Mouse (Mus musculus) hindbrain, embryonic 14.5 days (tissue): ENCODE measurements around the gene Tpcn1. TPM values are rescaled to one million over a fixed set of nuclear protein-coding genes. Genes with fewer than 3 reads are reported as not detected.
A peak's percentile ranks its signal among the peaks of the same experiment; 100 is the strongest.

ENCODE experiments used
- ATAC-seq: fragments of 200-750 bp; cut with Nextera tagmentation; 2 replicates; pipeline ENCODE4 v1.8.0; 2017; ENCODE audit warnings: moderate number of reproducible peaks, mild to moderate bottlenecking, moderate TSS enrichment, moderate library complexity; ENCODE audit not compliant: low FRiP score
- DNase-seq: peaks from one replicate; pipeline ENCODE4 v3.0.0-alpha.2; 2015; ENCODE audit warnings: low spot score
- H3K27ac ChIP-seq: fragments of 300-500 bp; sonication (generic); 2 replicates; pipeline ENCODE4 v1.5.1; 2014; ENCODE audit warnings: mild to moderate bottlenecking, moderate library complexity
- H3K27me3 ChIP-seq: fragments of 300-500 bp; sonication (generic); 2 replicates; pipeline ENCODE4 v1.6.1; 2014; ENCODE audit warnings: mild to moderate bottlenecking, low read length, mixed read lengths; ENCODE audit not compliant: control insufficient read depth, insufficient read depth
- H3K36me3 ChIP-seq: fragments of 300-500 bp; sonication (generic); replicated peaks from 2 replicates; pipeline ENCODE4 v1.6.1; 2014; ENCODE audit not compliant: control insufficient read depth, insufficient read depth
- H3K4me1 ChIP-seq: fragments of 300-500 bp; sonication (generic); replicated peaks from 2 replicates; pipeline ENCODE4 v1.6.1; 2014; ENCODE audit warnings: antibody characterized with exemption, low read length, mixed read lengths; ENCODE audit not compliant: control insufficient read depth, insufficient read depth
- H3K4me2 ChIP-seq: fragments of 300-500 bp; sonication (generic); replicated peaks from 2 replicates; pipeline ENCODE4 v1.6.1; 2014; ENCODE audit warnings: mild to moderate bottlenecking, moderate library complexity
- H3K4me3 ChIP-seq: fragments of 300-500 bp; sonication (generic); replicated peaks from 2 replicates; pipeline ENCODE4 v1.5.1; 2014; ENCODE audit warnings: mild to moderate bottlenecking, low read length
- H3K9ac ChIP-seq: fragments of 300-500 bp; sonication (generic); 2 replicates; pipeline ENCODE4 v1.6.1; 2014
- H3K9me3 ChIP-seq: fragments of 300-500 bp; sonication (generic); 2 replicates; pipeline ENCODE4 v1.6.1; 2016; ENCODE audit warnings: low read length; ENCODE audit not compliant: control insufficient read depth
- WGBS: fragments of 180-500 bp; shearing (Covaris S2); extraction: QIAGEN DNeasy Blood & Tissue Kit; methylation state at CpG from one replicate; pipeline ENCODE4 v1.1.7; 2014; 5-methylcytosine and 5-hydroxymethylcytosine counted together
- polyA plus RNA-seq: library from polyadenylated mRNA; unstranded; fragments of >200 nt; fragmentation: Nextera tagmentation; extraction: Ambion mirVana; gene quantifications from 2 replicates; pipeline ENCODE4 v1.2.1, GENCODE M21; 2014

The Tpcn1 gene
- polyA plus RNA-seq, 1 experiment from 2014 or later, result 15.7 TPM

- Histone ChIP-seq H3K27me3 (no peaks in the 10 kb centered on the region), H3K27ac (no peak overlapping the region), H3K4me3 (no peak overlapping the region), H3K36me3 (peaks cover 38% of the 10 kb centered on the region), H3K9ac (no peak overlapping the region), H3K4me2 (no peak overlapping the region), H3K4me1 (peaks cover 21% of the 10 kb centered on the region), H3K9me3 (no peaks in the 10 kb centered on the region)
- DNase-seq, result no peak
- 76% methylated on average over 8 of the region's 8 CpGs for WGBS
- no peak for ATAC-seq
Observed at GRCm38 (mm10) chr5:120558041-120558440, 30.4 kb downstream of the Tpcn1 start.

- Histone ChIP-seq H3K27me3 (no peaks in the 10 kb centered on the region), H3K9ac (no peak overlapping the region), H3K4me1 (peaks cover 12% of the 10 kb centered on the region), H3K4me3 (no peak overlapping the region), H3K27ac (no peak overlapping the region), H3K36me3 (peaks cover 39% of the 10 kb centered on the region), H3K9me3 (no peaks in the 10 kb centered on the region), H3K4me2 (no peak overlapping the region)
- no peak for DNase-seq
- 83% methylated on average over 24 of the region's 24 CpGs for WGBS
- no peak for ATAC-seq
Observed at GRCm38 (mm10) chr5:120555871-120556270, 32.6 kb downstream of the Tpcn1 start.

GRCm38 (mm10) chr5:120550673-120551072 lies 37.8 kb downstream of the Tpcn1 start:
- peaks cover 34% of the 10 kb centered on the region for H3K36me3 ChIP-seq
- H3K9me3 ChIP-seq, result no peaks in the 10 kb centered on the region
- H3K9ac ChIP-seq, result no peak overlapping the region
- DNase-seq (no peak), ATAC-seq (no peak)
- H3K4me3 ChIP-seq, result no peak overlapping the region
- H3K27me3 ChIP-seq, result no peaks in the 10 kb centered on the region
- 98% methylated on average over 5 of the region's 5 CpGs for WGBS
- no peak overlapping the region for H3K27ac ChIP-seq
- no peaks in the 10 kb centered on the region for H3K4me1 ChIP-seq
- H3K4me2 ChIP-seq, result no peak overlapping the region

- Histone ChIP-seq H3K9ac (no peak overlapping the region), H3K4me3 (no peak overlapping the region), H3K9me3 (no peaks in the 10 kb centered on the region), H3K4me2 (no peak overlapping the region), H3K27ac (no peak overlapping the region), H3K4me1 (no peaks in the 10 kb centered on the region), H3K27me3 (no peaks in the 10 kb centered on the region), H3K36me3 (peaks cover 30% of the 10 kb centered on the region)
- no peak for ATAC-seq
- no peak for DNase-seq
- 90% methylated on average over 5 of the region's 5 CpGs for WGBS
Observed at GRCm38 (mm10) chr5:120550137-120550536, 38.3 kb downstream of the Tpcn1 start.

DNA sequence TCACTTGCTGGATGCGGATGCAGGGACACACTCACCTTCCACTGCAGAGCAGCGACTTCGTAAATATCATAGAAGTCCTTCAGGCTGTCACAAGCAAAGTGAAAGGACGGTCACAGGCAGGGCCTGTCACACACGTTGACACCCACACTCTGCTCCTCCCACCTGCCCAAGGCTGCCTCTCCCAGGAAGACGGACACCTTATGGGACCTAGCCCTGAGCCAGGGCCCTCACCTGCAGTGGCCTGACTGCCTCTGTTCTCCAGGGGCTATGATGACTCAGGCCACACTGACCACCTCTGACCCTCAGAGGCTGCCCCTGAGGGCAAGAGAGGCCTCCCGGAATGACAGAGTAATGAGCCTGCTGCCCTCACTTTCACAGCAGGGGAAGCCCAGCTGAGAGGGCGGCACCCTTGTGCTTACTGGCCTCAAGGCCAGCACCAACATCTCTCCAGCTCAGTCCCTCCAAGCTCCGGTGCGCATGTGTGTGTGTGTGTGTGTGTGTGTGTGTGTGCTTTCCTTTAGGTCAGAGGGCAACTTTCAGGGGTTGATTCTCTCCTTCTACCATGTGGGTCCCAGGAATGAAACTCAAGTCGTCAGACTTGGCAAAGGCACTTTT lies 40.1 kb downstream of the Tpcn1 start:
- Histone ChIP-seq H3K9me3 (no peaks in the 10 kb centered on the region), H3K36me3 (peaks cover 22% of the 10 kb centered on the region), H3K27ac (no peak overlapping the region), H3K9ac (no peak overlapping the region), H3K4me2 (no peak overlapping the region), H3K27me3 (no peaks in the 10 kb centered on the region), H3K4me1 (no peaks in the 10 kb centered on the region), H3K4me3 (no peak overlapping the region)
- DNase-seq (no peak), ATAC-seq (no peak)
- WGBS, result 77% methylated on average over 11 of the region's 11 CpGs

DNA sequence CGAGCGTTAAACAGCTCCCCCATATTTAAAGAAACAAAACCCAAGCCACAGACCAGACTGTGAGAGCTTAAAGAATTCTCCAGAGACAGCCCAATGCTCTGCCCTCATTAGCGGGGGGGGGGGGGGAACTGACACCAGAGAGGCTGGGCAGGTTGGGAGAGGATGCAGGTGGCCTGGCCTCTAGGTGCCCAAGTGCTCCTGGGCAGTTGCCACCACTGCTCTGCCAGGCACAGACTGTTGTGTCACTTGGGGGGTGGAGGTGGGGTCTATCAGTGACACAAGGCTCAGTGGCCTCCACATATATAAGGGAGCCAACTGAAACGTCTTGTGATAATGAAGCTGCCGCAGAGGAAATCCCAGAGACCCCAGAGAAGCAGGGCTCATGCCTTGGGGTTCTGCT lies 51.8 kb downstream of the Tpcn1 start:
- 82% methylated on average over 5 of the region's 5 CpGs for WGBS
- H3K4me3 ChIP-seq, result no peak overlapping the region
- no peaks in the 10 kb centered on the region for H3K9me3 ChIP-seq
- no peaks in the 10 kb centered on the region for H3K27me3 ChIP-seq
- DNase-seq (no peak), ATAC-seq (no peak)
- peaks cover 24% of the 10 kb centered on the region; the same call in 1 of the 2 replicates for H3K36me3 ChIP-seq
- H3K4me1 ChIP-seq, result peaks cover 10% of the 10 kb centered on the region; the same call in 1 of the 2 replicates
- H3K4me2 ChIP-seq, result no peak overlapping the region
- H3K27ac ChIP-seq, result no peak overlapping the region; the same call in 1 of the 2 replicates
- H3K9ac ChIP-seq, result no peak overlapping the region

- Histone ChIP-seq H3K9ac (no peak overlapping the region), H3K27me3 (no peaks in the 10 kb centered on the region), H3K4me1 (peaks cover 10% of the 10 kb centered on the region; the same call in 1 of the 2 replicates), H3K27ac (no peak overlapping the region; the same call in 1 of the 2 replicates), H3K4me3 (no peak overlapping the region), H3K9me3 (no peaks in the 10 kb centered on the region), H3K4me2 (no peak overlapping the region), H3K36me3 (peaks cover 24% of the 10 kb centered on the region; the same call in 1 of the 2 replicates)
- 72% methylated on average over 13 of the region's 13 CpGs for WGBS
- ATAC-seq (no peak), DNase-seq (no peak)
Observed at GRCm38 (mm10) chr5:120536046-120536445, 52.4 kb downstream of the Tpcn1 start.

- H3K4me3 ChIP-seq, result no peak overlapping the region
- peaks cover 10% of the 10 kb centered on the region; the same call in 1 of the 2 replicates for H3K4me1 ChIP-seq
- no peak; the same call in 1 of the 2 replicates for ATAC-seq
- no peak overlapping the region for H3K4me2 ChIP-seq
- no peaks in the 10 kb centered on the region for H3K9me3 ChIP-seq
- peak; percentile 44 for DNase-seq
- peak overlapping the region; percentile 75 for H3K27ac ChIP-seq
- H3K36me3 ChIP-seq, result peaks cover 16% of the 10 kb centered on the region; the same call in 1 of the 2 replicates
- no peaks in the 10 kb centered on the region for H3K27me3 ChIP-seq
- no peak overlapping the region for H3K9ac ChIP-seq
- WGBS, result 57% methylated on average over 2 of the region's 2 CpGs
Observed at GRCm38 (mm10) chr5:120534686-120535075, 53.8 kb downstream of the Tpcn1 start.

DNA sequence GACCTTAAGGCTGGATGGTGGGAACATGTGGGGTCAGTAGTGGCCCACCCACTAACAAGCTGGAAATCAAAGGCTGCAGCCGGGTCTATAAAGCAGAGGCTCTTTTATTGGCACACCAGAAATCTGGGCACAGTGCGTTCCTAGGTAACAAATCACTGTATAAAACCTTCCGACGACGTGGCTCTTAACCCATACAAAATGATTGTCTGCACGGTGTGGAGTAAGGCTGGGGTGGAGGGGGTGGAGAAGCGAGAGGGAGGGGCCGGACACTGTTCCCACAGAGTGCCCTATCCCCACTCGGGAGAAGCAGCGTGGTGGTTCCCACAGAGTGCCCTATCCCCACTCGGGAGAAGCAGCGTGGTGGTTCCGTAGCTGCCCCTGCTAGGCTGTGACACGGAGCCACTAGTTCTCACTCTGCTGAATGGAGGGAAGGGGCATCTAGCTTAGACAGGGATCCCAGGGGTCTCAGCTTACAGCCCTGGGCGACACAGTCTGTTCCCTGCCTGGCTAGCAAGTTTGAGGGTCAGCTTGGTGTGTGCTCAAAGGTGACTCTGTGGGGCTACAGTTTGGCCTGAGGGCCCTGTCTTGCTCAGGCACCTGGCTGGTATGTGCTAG lies 54.3 kb downstream of the Tpcn1 start:
- Histone ChIP-seq H3K4me1 (peaks cover 10% of the 10 kb centered on the region; the same call in 1 of the 2 replicates), H3K4me3 (no peak overlapping the region), H3K9me3 (no peaks in the 10 kb centered on the region), H3K4me2 (no peak overlapping the region), H3K36me3 (peaks cover 11% of the 10 kb centered on the region; the same call in 1 of the 2 replicates), H3K27ac (peak overlapping the region; percentile 75), H3K9ac (no peak overlapping the region), H3K27me3 (no peaks in the 10 kb centered on the region)
- ATAC-seq (peak; percentile 15; the same call in 1 of the 2 replicates), DNase-seq (no peak)
- WGBS, result 43% methylated on average over 15 of the region's 15 CpGs
